ENCODE assay signal across 16 mouse cellular contexts in the genomic region with DNA sequence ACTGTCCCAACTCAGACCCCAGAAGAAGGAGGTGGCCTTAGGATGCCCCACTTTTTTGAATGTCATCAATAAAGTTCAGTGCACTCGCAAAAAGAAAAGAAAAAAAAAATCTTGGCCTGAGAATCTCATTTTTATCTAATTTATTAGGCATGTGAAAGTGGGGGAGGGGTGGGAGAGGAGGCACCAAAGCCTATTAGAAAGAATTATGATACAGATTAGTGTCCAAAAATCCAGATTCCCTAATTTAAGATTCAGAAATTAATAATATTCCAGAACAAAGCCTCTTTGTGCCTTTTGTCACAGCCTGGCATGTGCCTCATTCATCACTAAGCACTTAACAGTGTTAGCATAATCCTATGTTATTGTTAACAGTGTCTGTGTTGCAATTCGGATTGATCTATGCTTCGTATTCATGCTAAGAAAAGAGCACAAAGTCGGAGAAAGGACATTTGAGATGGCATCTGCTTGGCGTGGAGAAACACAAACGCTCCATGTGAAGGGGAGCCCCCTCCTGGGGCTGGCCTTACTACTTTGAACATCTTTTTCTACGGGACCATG.
"Had no signal": no experiment of that assay in that cellular context is flagged by ENCODE, and none has a peak within 500 bp of the region (broad histone marks: within the 10 kb centered on the region; RNA-seq: fewer than 3 reads in every experiment).

No protein-coding gene starts in this region.

- H3K4me3 ChIP-seq: limb, embryonic 15.5 days; liver, embryonic 12.5 days; midbrain, embryonic 12.5 days; myocyte; neural tube, embryonic 13.5 days had no signal

- H3K9me3 ChIP-seq: limb, embryonic 15.5 days; liver, embryonic 12.5 days; midbrain, embryonic 12.5 days; neural tube, embryonic 13.5 days had no signal

- H3K36me3 ChIP-seq: limb, embryonic 15.5 days; liver, embryonic 12.5 days; midbrain, embryonic 12.5 days; neural tube, embryonic 13.5 days had no signal

- DNase-seq: kidney, adult 9 months; kidney, postnatal 36 days; layer of hippocampus, adult 9-11 months; layer of hippocampus, postnatal 36 days; lung, embryonic 14.5 days; lung, postnatal 10 days; lung, postnatal 4 days; right cerebral cortex, adult 18-20 months; right cerebral cortex, postnatal 25 days; thymus, postnatal 4 days had no signal

- H3K4me1 ChIP-seq: limb, embryonic 15.5 days; liver, embryonic 12.5 days; neural tube, embryonic 13.5 days had no signal

- H3K4me2 ChIP-seq: limb, embryonic 15.5 days; liver, embryonic 12.5 days; lung, embryonic 14.5 days; midbrain, embryonic 12.5 days; neural tube, embryonic 13.5 days had no signal

- H3K27ac ChIP-seq: kidney, postnatal 0 days; limb, embryonic 15.5 days; liver, embryonic 12.5 days; midbrain, embryonic 12.5 days; neural tube, embryonic 13.5 days had no signal

- H3K27me3 ChIP-seq: limb, embryonic 15.5 days; midbrain, embryonic 12.5 days; neural tube, embryonic 13.5 days had no signal

- H3K9ac ChIP-seq: limb, embryonic 15.5 days; liver, embryonic 12.5 days; lung, embryonic 14.5 days; midbrain, embryonic 12.5 days; neural tube, embryonic 13.5 days had no signal

- ATAC-seq: liver, embryonic 12.5 days had no signal
